Mouse (Mus musculus) liver, embryonic 12.5 days (tissue): ENCODE results near the gene Lefty1. TPM values are rescaled to one million over a fixed set of nuclear protein-coding genes. Genes with fewer than 3 reads are reported as not detected.
A peak's percentile ranks its signal among the peaks of the same experiment; 100 is the strongest.

ENCODE experiments used
- ATAC-seq: fragments of 200-750 bp; cut with Nextera tagmentation; 2 replicates; pipeline ENCODE4 v1.8.0; 2017; ENCODE audit warnings: moderate number of reproducible peaks, mild to moderate bottlenecking, moderate library complexity
- H3K27ac ChIP-seq: fragments of 300-500 bp; sonication (generic); 2 replicates; pipeline ENCODE4 v1.5.1; 2016; ENCODE audit warnings: mild to moderate bottlenecking
- H3K27me3 ChIP-seq: fragments of 300-500 bp; sonication (generic); replicated peaks from 2 replicates; pipeline ENCODE4 v1.6.1; 2016; ENCODE audit warnings: mild to moderate bottlenecking, moderate library complexity
- H3K36me3 ChIP-seq: fragments of 300-500 bp; sonication (generic); 2 replicates; pipeline ENCODE4 v1.6.1; 2016; ENCODE audit warnings: mild to moderate bottlenecking, moderate library complexity
- H3K4me1 ChIP-seq: fragments of 300-500 bp; sonication (generic); 2 replicates; pipeline ENCODE4 v1.6.1; 2016
- H3K4me2 ChIP-seq: fragments of 300-500 bp; sonication (generic); 2 replicates; pipeline ENCODE4 v1.6.1; 2016; ENCODE audit warnings: mild to moderate bottlenecking, moderate library complexity
- H3K4me3 ChIP-seq: fragments of 300-500 bp; sonication (generic); 2 replicates; pipeline ENCODE4 v1.5.1; 2016; ENCODE audit warnings: mild to moderate bottlenecking, moderate library complexity
- H3K9ac ChIP-seq: fragments of 300-500 bp; sonication (generic); 2 replicates; pipeline ENCODE4 v1.6.1; 2016; ENCODE audit warnings: mild to moderate bottlenecking, moderate library complexity
- H3K9me3 ChIP-seq: fragments of 300-500 bp; sonication (generic); replicated peaks from 2 replicates; pipeline ENCODE4 v1.6.1; 2016; ENCODE audit warnings: mild to moderate bottlenecking, moderate library complexity
- WGBS: fragments of 180-500 bp; shearing (Covaris S2); methylation state at CpG from one replicate; pipeline ENCODE4 v1.1.7; 2016; ENCODE audit not compliant: insufficient replicate concordance; 5-methylcytosine and 5-hydroxymethylcytosine counted together
- polyA plus RNA-seq: library from polyadenylated mRNA; unstranded; fragments of >200 nt; fragmentation: Nextera tagmentation; extraction: Ambion mirVana; gene quantifications from 2 replicates; pipeline ENCODE4 v1.2.1, GENCODE M21; 2016

Lefty1 gene
- polyA plus RNA-seq, 1 experiment from 2014 or later = 4.7 TPM

DNA sequence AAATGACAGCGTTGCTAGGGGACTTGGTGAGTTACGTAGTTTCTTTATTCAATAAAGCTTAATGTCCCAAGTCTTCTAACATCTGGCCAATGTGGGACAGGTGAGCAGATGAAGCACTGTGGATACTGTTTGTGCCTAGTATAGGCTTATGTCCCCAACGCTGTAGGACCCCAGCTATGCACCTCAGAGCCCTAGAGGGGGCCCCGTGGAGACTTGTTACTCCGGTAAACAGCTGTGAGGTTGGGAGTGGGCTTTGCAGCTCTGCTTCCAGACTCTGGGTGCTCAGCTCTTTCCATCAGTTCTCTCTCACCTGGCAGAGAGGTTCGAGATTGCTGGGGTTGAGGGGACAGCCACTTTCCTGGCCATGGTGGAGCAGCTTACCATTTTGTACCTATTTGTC lies 29.5 kb upstream of the Lefty1 start:
- Histone ChIP-seq H3K4me2 (peak overlapping the region; percentile 81), H3K9me3 (no peaks in the 10 kb centered on the region), H3K36me3 (peaks cover 46% of the 10 kb centered on the region), H3K27ac (peak overlapping the region; percentile 97), H3K4me1 (peaks cover 76% of the 10 kb centered on the region), H3K9ac (peak overlapping the region; percentile 95), H3K4me3 (peak overlapping the region; percentile 93), H3K27me3 (no peaks in the 10 kb centered on the region)
- WGBS = 58% methylated on average over 6 of the region's 6 CpGs
- ATAC-seq = no peak

GRCm38 (mm10) chr1:180905876-180906275 lies 28.9 kb upstream of the Lefty1 start:
- peak overlapping the region; percentile 81 for H3K4me2 ChIP-seq
- H3K9ac ChIP-seq = peak overlapping the region; percentile 95
- peak overlapping the region; percentile 93 for H3K4me3 ChIP-seq
- ATAC-seq = no peak
- WGBS = 92% methylated on average over 17 of the region's 17 CpGs
- peaks cover 46% of the 10 kb centered on the region for H3K36me3 ChIP-seq
- peak overlapping the region; percentile 97 for H3K27ac ChIP-seq
- no peaks in the 10 kb centered on the region for H3K27me3 ChIP-seq
- peaks cover 78% of the 10 kb centered on the region for H3K4me1 ChIP-seq
- H3K9me3 ChIP-seq = no peaks in the 10 kb centered on the region

GRCm38 (mm10) chr1:180906461-180907147 lies 28.2 kb upstream of the Lefty1 start:
- WGBS = 80% methylated on average over 24 of the region's 24 CpGs

GRCm38 (mm10) chr1:180911138-180911537 lies 23.7 kb upstream of the Lefty1 start:
- peak overlapping the region; percentile 66 for H3K27ac ChIP-seq
- H3K9me3 ChIP-seq = no peaks in the 10 kb centered on the region
- WGBS = 44% methylated on average over 8 of the region's 8 CpGs
- ATAC-seq = no peak
- no peaks in the 10 kb centered on the region for H3K27me3 ChIP-seq
- peak overlapping the region; percentile 60; the same call in 1 of the 2 replicates for H3K9ac ChIP-seq
- peak overlapping the region; percentile 24; the same call in 1 of the 2 replicates for H3K4me3 ChIP-seq
- H3K4me1 ChIP-seq = peaks cover 74% of the 10 kb centered on the region
- peaks cover 37% of the 10 kb centered on the region for H3K36me3 ChIP-seq
- peak overlapping the region; percentile 64 for H3K4me2 ChIP-seq

More at GRCm38 (mm10) chr1:180906461-180907147, 28.2 kb upstream of the Lefty1 start:
- peak overlapping the region; percentile 93 for H3K4me3 ChIP-seq
- peak overlapping the region; percentile 97 for H3K27ac ChIP-seq
- H3K9me3 ChIP-seq = no peaks in the 10 kb centered on the region
- no peaks in the 10 kb centered on the region for H3K27me3 ChIP-seq
- peak overlapping the region; percentile 95 for H3K9ac ChIP-seq
- peak overlapping the region; percentile 81 for H3K4me2 ChIP-seq
- no peak for ATAC-seq
- peaks cover 46% of the 10 kb centered on the region for H3K36me3 ChIP-seq
- peaks cover 80% of the 10 kb centered on the region for H3K4me1 ChIP-seq

GRCm38 (mm10) chr1:180911653-180912287 lies 23.1 kb upstream of the Lefty1 start:
- Histone ChIP-seq H3K27ac (peak overlapping the region; percentile 66), H3K9me3 (no peaks in the 10 kb centered on the region), H3K4me3 (peak overlapping the region; percentile 24; the same call in 1 of the 2 replicates), H3K4me2 (peak overlapping the region; percentile 64), H3K27me3 (no peaks in the 10 kb centered on the region), H3K36me3 (peaks cover 30% of the 10 kb centered on the region), H3K4me1 (peaks cover 74% of the 10 kb centered on the region), H3K9ac (peak overlapping the region; percentile 60; the same call in 1 of the 2 replicates)
- peak; percentile 70 for ATAC-seq
- WGBS = 34% methylated on average over 20 of the region's 20 CpGs

- Histone ChIP-seq H3K9me3 (no peaks in the 10 kb centered on the region), H3K27ac (no peak overlapping the region; the same call in 1 of the 2 replicates), H3K27me3 (no peaks in the 10 kb centered on the region), H3K9ac (no peak overlapping the region), H3K36me3 (peaks cover 20% of the 10 kb centered on the region), H3K4me3 (no peak overlapping the region), H3K4me2 (no peak overlapping the region), H3K4me1 (peaks cover 67% of the 10 kb centered on the region)
- 66% methylated on average over 5 of the region's 5 CpGs for WGBS
- ATAC-seq = no peak
Measured at GRCm38 (mm10) chr1:180912792-180913191, 22.0 kb upstream of the Lefty1 start.

DNA sequence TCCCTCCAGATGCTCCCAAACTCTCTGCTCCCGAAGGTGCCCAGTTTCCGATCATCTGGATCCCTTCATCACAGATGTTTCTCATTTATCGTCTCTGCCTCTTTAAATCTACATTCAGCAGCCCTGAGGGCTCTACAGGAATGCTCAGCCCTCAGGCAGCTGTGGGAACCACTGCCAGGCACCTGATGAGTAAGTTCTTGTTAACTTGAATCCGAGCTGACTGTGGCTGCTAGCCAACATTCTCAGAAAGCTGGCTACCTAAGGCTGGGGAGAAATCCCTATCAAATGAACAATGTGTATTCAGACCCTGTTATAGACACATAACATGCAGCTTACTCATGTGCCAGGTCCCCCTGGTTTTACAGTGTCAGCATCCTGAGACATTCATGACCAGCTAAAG lies 21.0 kb upstream of the Lefty1 start:
- H3K4me3 ChIP-seq = no peak overlapping the region
- peaks cover 61% of the 10 kb centered on the region for H3K4me1 ChIP-seq
- H3K9me3 ChIP-seq = no peaks in the 10 kb centered on the region
- H3K9ac ChIP-seq = no peak overlapping the region
- no peak overlapping the region for H3K27ac ChIP-seq
- H3K4me2 ChIP-seq = no peak overlapping the region
- WGBS = 76% methylated on average over 4 of the region's 4 CpGs
- H3K27me3 ChIP-seq = no peaks in the 10 kb centered on the region
- peaks cover 10% of the 10 kb centered on the region for H3K36me3 ChIP-seq
- no peak for ATAC-seq

DNA sequence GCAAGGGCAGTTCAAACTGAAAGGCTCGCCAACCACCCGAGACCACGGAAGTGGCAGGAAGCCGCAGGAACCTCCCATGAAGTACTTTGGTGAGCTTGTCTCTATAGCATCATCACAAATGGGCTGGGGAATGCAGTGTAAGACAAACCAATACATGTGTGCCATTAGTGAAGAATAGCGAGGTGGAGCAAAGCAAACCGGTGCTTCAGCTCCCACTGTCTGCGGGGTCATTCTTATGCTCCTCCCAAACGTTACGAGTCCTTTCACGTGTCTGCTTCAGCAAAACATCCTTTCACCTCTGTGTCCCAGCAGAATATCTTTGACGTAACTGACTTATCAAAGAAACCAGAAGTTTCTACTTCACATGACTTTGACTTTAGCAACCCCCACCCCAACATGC lies 18.4 kb upstream of the Lefty1 start:
- H3K9ac ChIP-seq = no peak overlapping the region

DNA sequence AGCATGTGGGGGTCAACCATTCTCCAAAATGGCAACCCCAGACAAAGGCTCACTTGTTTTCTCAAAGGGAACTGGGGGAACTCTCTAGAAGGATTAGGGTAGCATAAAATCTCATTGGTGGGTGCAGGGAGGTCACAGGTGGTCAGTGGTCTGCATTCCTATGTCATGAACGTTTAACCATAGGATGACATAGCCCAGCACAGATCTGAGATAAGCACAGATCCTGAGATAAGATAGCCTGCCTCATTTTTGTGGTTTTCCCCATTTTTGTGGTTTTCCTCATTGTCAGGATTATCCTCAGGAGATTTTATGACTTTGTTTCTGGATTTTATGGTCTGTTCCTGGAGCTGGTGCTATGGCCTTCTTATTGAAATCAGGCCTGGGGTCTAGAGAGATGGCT lies 17.8 kb upstream of the Lefty1 start:
- Histone ChIP-seq H3K9ac (no peak overlapping the region), H3K36me3 (no peaks in the 10 kb centered on the region), H3K9me3 (no peaks in the 10 kb centered on the region), H3K27me3 (0 out of 2 replicates have a peak, but pooled peaks cover 5% of the 10 kb centered on the region), H3K4me1 (peaks cover 48% of the 10 kb centered on the region), H3K4me3 (no peak overlapping the region), H3K27ac (no peak overlapping the region), H3K4me2 (no peak overlapping the region)
- WGBS = 15% methylated on average over 1 of the region's 1 CpGs
- ATAC-seq = no peak

More for the DNA sequence above, 18.4 kb upstream of the Lefty1 start:
- Histone ChIP-seq H3K4me2 (no peak overlapping the region), H3K4me3 (no peak overlapping the region), H3K36me3 (no peaks in the 10 kb centered on the region), H3K27ac (no peak overlapping the region), H3K27me3 (0 out of 2 replicates have a peak, but pooled peaks cover 3% of the 10 kb centered on the region), H3K4me1 (peaks cover 52% of the 10 kb centered on the region), H3K9me3 (no peaks in the 10 kb centered on the region)
- ATAC-seq = no peak
- WGBS = 61% methylated on average over 11 of the region's 11 CpGs

- WGBS = 26% methylated on average over 8 of the region's 8 CpGs
- no peaks in the 10 kb centered on the region for H3K9me3 ChIP-seq
- no peak overlapping the region for H3K9ac ChIP-seq
- peaks cover 5% of the 10 kb centered on the region; the same call in 1 of the 2 replicates for H3K27me3 ChIP-seq
- no peaks in the 10 kb centered on the region for H3K36me3 ChIP-seq
- H3K27ac ChIP-seq = no peak overlapping the region
- no peak overlapping the region for H3K4me2 ChIP-seq
- no peak overlapping the region for H3K4me3 ChIP-seq
- H3K4me1 ChIP-seq = peaks cover 43% of the 10 kb centered on the region
- ATAC-seq = peak; percentile 72
Measured at GRCm38 (mm10) chr1:180919686-180920085, 15.1 kb upstream of the Lefty1 start.

DNA sequence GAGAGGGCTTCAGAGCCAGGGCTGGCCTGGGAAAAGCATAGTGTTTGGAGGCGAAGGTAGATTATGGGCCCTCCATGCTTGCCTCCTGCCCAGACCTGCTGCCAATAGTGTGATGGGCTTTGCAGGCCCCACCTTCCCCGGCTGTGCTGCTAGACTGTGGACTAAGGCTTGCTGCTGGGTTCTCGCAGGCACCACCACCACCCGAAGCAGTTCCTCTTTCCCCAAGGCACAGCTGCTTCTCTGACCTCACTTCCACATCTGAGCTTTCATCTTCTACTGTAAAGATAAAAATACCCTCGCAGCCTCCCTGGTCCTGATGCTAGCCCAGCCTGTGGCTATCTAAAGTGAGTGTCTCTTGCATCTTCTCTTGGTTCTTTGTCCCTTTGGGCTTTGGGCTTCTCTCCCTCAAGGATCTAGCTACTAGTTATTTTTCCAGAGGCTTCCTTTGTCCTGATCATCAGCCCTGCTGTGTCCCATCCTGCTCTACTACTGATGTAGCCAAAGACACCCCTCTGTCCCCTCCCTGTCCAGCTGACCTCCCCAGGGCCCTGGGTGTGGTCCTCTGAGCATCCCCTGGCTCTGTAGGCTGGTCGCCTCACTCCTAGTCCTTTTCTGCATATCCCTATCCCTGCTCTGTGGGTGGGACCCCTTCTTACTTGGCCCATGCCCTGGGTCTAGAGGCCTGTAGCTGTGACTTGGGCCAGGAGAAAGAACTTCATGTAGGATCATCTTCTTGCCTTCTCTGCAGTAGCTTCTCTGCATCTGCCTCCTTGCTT lies 12.4 kb upstream of the Lefty1 start:
- no peak overlapping the region for H3K9ac ChIP-seq
- WGBS = 27% methylated on average over 6 of the region's 6 CpGs
- peaks cover 24% of the 10 kb centered on the region for H3K4me1 ChIP-seq
- H3K27me3 ChIP-seq = peaks cover 16% of the 10 kb centered on the region
- no peaks in the 10 kb centered on the region for H3K36me3 ChIP-seq
- no peaks in the 10 kb centered on the region for H3K9me3 ChIP-seq
- H3K4me2 ChIP-seq = no peak overlapping the region
- no peak for ATAC-seq
- no peak overlapping the region for H3K27ac ChIP-seq
- no peak overlapping the region for H3K4me3 ChIP-seq

DNA sequence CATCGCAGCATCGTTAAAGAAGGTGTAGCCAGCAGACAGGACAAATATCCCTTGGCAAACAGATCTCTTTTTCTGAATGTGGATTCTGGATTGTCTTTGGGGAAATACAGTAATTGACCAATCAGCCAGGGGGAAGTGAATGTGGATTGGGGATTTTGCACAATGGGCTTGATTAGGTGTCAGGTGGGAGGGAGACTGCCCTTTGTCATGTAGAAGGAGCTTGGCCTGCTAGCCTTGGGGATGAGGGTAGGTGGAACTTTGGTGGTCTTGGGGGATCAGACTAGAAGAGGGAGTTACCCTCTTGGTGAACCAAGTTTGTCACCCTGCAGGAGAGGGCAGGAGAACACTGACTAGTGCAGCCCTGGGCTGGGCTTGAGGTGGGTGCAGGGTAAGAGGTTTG lies 10.1 kb upstream of the Lefty1 start:
- Histone ChIP-seq H3K4me3 (no peak overlapping the region), H3K27me3 (peaks cover 18% of the 10 kb centered on the region), H3K4me1 (peaks cover 20% of the 10 kb centered on the region), H3K27ac (no peak overlapping the region), H3K36me3 (no peaks in the 10 kb centered on the region), H3K9me3 (no peaks in the 10 kb centered on the region), H3K4me2 (no peak overlapping the region), H3K9ac (no peak overlapping the region)
- ATAC-seq = no peak
- WGBS = 64% methylated on average over 2 of the region's 2 CpGs
